ENCODE assay signal across 8 mouse cellular contexts in the genomic region with DNA sequence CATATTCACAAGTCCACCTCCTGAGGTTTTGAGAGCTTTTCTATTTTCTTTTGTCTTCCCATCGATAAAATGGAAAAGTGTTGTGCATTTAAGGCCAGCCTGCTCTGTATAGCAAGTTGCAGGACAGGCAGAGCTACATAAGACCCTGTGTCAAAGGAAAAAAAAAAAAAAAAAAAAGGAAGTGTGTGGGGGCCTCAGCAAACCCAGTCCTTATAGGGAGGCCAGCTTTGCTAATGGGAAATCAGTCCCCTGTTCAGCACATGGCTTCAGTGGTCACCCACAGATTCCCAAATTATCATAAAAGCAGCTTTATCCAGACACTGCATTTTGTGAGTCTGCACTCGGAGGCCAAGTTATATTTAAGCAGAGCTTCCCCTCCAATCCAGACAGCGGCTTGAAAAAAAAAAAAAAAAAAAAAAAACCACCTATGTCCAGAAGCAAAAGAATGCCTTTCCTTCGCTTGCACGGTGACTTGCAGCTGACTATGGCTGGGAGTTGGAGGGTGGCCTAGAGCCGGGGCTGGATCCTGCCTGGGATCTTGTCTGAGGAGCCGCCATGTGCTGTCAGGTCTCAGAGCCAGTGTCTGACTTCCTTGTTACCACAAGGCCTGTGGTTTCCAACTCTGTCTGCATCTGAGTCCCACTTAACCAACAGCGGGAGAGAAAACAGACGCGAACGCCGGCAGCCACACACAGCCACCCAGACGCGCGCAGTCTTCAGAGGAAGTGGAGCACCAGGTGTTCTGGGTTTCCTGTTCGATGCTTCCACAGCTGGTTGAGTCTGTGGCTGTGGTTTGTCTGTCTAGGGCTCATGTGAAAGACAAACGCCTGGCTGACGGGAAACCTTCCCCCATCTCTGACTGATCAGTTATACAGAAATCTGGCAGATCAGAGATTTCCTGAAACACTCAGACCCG.
A peak's percentile ranks its signal among the peaks of the same experiment; 100 is the strongest.
DNase-seq lines count a peak whose midpoint lies in the region; ATAC-seq and TF ChIP-seq lines count a peak whose summit lies in the region.

No protein-coding gene starts in this region.

- DNase-seq in hindbrain, embryonic 11.5 days (ENCODE audit: low spot score): no peak
- DNase-seq in liver, embryonic 14.5 days (ENCODE audit: low read depth in 3 of 3, low spot score in 3 of 3): peak in 2 of 3 experiments; percentile 10 to 14
- peak; percentile 92 to 96 for DNase-seq in thymus, adult 18-20 months
- DNase-seq in cerebellum, adult 11-12 months: no peak

- no peak overlapping the region for H3K9ac ChIP-seq in hindbrain, embryonic 13.5 days
- H3K9ac ChIP-seq in hindbrain, embryonic 11.5 days (ENCODE audit: low read depth, low read length): no peak overlapping the region
- no peak overlapping the region for H3K9ac ChIP-seq in embryonic facial prominence, embryonic 12.5 days
- no peak overlapping the region for H3K9ac ChIP-seq in liver, embryonic 14.5 days (replicated peaks)

- H3K27ac ChIP-seq in hindbrain, embryonic 13.5 days: peak overlapping the region; percentile 40; the same call in 1 of the 2 replicates
- H3K27ac ChIP-seq in hindbrain, embryonic 11.5 days (ENCODE audit: low read depth, low read length): no peak overlapping the region
- peak overlapping the region; percentile 85 for H3K27ac ChIP-seq in embryonic facial prominence, embryonic 12.5 days
- H3K27ac ChIP-seq in liver, embryonic 14.5 days: no peak overlapping the region

- H3K9me3 ChIP-seq in hindbrain, embryonic 13.5 days: no peaks in the 10 kb centered on the region
- H3K9me3 ChIP-seq in hindbrain, embryonic 11.5 days (ENCODE audit: control insufficient read depth, low read length): no peaks in the 10 kb centered on the region
- no peaks in the 10 kb centered on the region for H3K9me3 ChIP-seq in embryonic facial prominence, embryonic 12.5 days
- H3K9me3 ChIP-seq in liver, embryonic 14.5 days (ENCODE audit: control insufficient read depth, low read length): no peaks in the 10 kb centered on the region

- no peak for TF ChIP-seq CTCF in liver, embryonic 14.5 days (IDR thresholded peaks at IDR 0.05; ENCODE audit: low read depth)

- H3K4me2 ChIP-seq in hindbrain, embryonic 13.5 days: no peak overlapping the region
- H3K4me2 ChIP-seq in hindbrain, embryonic 11.5 days (replicated peaks; ENCODE audit: low read depth, low read length): no peak overlapping the region
- H3K4me2 ChIP-seq in embryonic facial prominence, embryonic 12.5 days (replicated peaks): no peak overlapping the region
- H3K4me2 ChIP-seq in liver, embryonic 14.5 days (ENCODE audit: low read depth): no peak overlapping the region

- no peaks in the 10 kb centered on the region for H3K27me3 ChIP-seq in hindbrain, embryonic 13.5 days
- H3K27me3 ChIP-seq in hindbrain, embryonic 11.5 days (ENCODE audit: control insufficient read depth, insufficient read depth, low read length): no peaks in the 10 kb centered on the region
- no peaks in the 10 kb centered on the region for H3K27me3 ChIP-seq in embryonic facial prominence, embryonic 12.5 days
- no peaks in the 10 kb centered on the region; the same call in 1 of the 2 replicates for H3K27me3 ChIP-seq in liver, embryonic 14.5 days (ENCODE audit: control insufficient read depth, insufficient read depth, low read length)

- H3K4me3 ChIP-seq in hindbrain, embryonic 13.5 days: no peak overlapping the region
- no peak overlapping the region for H3K4me3 ChIP-seq in hindbrain, embryonic 11.5 days (ENCODE audit: low read depth, low read length)
- no peak overlapping the region for H3K4me3 ChIP-seq in embryonic facial prominence, embryonic 12.5 days
- no peak overlapping the region for H3K4me3 ChIP-seq in liver, embryonic 14.5 days (ENCODE audit: insufficient read depth in 1 of 2, low read depth in 2 of 2, low read length in 2 of 2)

- TF ChIP-seq EP300 in liver, embryonic 14.5 days (IDR thresholded peaks at IDR 0.05; ENCODE audit: low read depth): no peak

- no peak for ATAC-seq in hindbrain, embryonic 13.5 days (ENCODE audit: low FRiP score)
- ATAC-seq in hindbrain, embryonic 11.5 days (ENCODE audit: low FRiP score): no peak
- ATAC-seq in CD4-positive, CD25-positive, alpha-beta regulatory T cell, adult 4 months: peak; percentile 86
- no peak for ATAC-seq in embryonic facial prominence, embryonic 12.5 days (ENCODE audit: insufficient number of reproducible peaks, insufficient read depth, low FRiP score, low TSS enrichment)
- no peak for ATAC-seq in liver, embryonic 14.5 days (ENCODE audit: insufficient read depth)
- ATAC-seq in frontal cortex, adult (ENCODE audit: low TSS enrichment): no peak

- H3K4me1 ChIP-seq in hindbrain, embryonic 13.5 days (replicated peaks): peaks cover 42% of the 10 kb centered on the region
- H3K4me1 ChIP-seq in hindbrain, embryonic 11.5 days (replicated peaks; ENCODE audit: control insufficient read depth, insufficient read depth, low read length): no peaks in the 10 kb centered on the region; the same call in 1 of the 2 replicates
- H3K4me1 ChIP-seq in embryonic facial prominence, embryonic 12.5 days: peaks cover 44% of the 10 kb centered on the region
- H3K4me1 ChIP-seq in liver, embryonic 14.5 days (replicated peaks; ENCODE audit: control insufficient read depth in 2 of 2, insufficient read depth in 2 of 2, low read length in 1 of 2): peaks cover 7 to 14% of the 10 kb centered on the region in 2 experiments; a peak in 2 of 4 replicates

- no peaks in the 10 kb centered on the region for H3K36me3 ChIP-seq in hindbrain, embryonic 13.5 days
- H3K36me3 ChIP-seq in hindbrain, embryonic 11.5 days (ENCODE audit: control insufficient read depth, insufficient read depth, low read length): no peaks in the 10 kb centered on the region
- no peaks in the 10 kb centered on the region for H3K36me3 ChIP-seq in embryonic facial prominence, embryonic 12.5 days
- H3K36me3 ChIP-seq in liver, embryonic 14.5 days (replicated peaks; ENCODE audit: control insufficient read depth, insufficient read depth, low read depth): no peaks in the 10 kb centered on the region

- WGBS in hindbrain, embryonic 13.5 days: 68% methylated on average over 19 of the region's 19 CpGs
- WGBS in hindbrain, embryonic 11.5 days: 60% methylated on average over 19 of the region's 19 CpGs
- WGBS in embryonic facial prominence, embryonic 12.5 days: 36% methylated on average over 19 of the region's 19 CpGs
- WGBS in liver, embryonic 14.5 days (ENCODE audit: insufficient replicate concordance): 16% methylated on average over 19 of the region's 19 CpGs

Comparison
In these comparisons a context has a peak if more than half of its experiments do, and no peak if none do; other contexts are left out.
1. H3K27ac ChIP-seq: peak in hindbrain, embryonic 13.5 days (single experiment) and embryonic facial prominence, embryonic 12.5 days (single experiment); none in hindbrain, embryonic 11.5 days (single experiment) and liver, embryonic 14.5 days (single experiment).
2. DNase-seq: peak in liver, embryonic 14.5 days (2 of 3) and thymus, adult 18-20 months (2 of 2); none in hindbrain, embryonic 11.5 days (single experiment) and cerebellum, adult 11-12 months (single experiment).